Comparison of ENCODE assay signal across 24 mouse cellular contexts in the genomic region with DNA sequence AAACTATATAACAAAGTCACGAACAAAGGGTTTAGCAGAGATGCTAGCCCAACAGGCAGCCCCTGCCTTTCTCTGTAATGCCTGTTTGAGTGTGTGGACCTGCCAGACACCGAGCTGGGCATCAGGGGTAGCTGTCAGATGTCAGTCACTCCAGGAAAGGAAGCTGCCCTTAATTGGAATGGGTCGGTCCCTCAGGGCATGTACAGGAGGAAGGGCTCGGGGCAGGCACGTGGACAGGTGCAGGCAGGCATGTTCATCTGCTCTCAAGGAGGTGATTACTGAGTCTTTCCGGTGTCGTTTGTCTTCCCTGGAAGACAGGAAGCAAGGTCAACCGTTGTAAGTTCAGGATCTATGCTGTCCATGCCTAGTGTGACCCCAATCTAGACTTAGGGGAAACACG.
A peak's percentile ranks its signal among the peaks of the same experiment; 100 is the strongest.
DNase-seq lines count a peak whose midpoint lies in the region; ATAC-seq and TF ChIP-seq lines count a peak whose summit lies in the region.
"Had no signal": no experiment of that assay in that cellular context is flagged by ENCODE, and none has a peak within 500 bp of the region (broad histone marks: within the 10 kb centered on the region; RNA-seq: fewer than 3 reads in every experiment).

No protein-coding gene starts in this region.

- H3K36me3 ChIP-seq in forebrain, embryonic 10.5 days (replicated peaks), result no peaks in the 10 kb centered on the region
- no peaks in the 10 kb centered on the region for H3K36me3 ChIP-seq in forebrain, postnatal 0 days (ENCODE audit: insufficient read depth)
- H3K36me3 ChIP-seq in hindbrain, embryonic 10.5 days, result no peaks in the 10 kb centered on the region; the same call in 1 of the 2 replicates
- no peaks in the 10 kb centered on the region for H3K36me3 ChIP-seq in hindbrain, embryonic 12.5 days
- H3K36me3 ChIP-seq in limb, embryonic 12.5 days, result 0 out of 2 replicates have a peak, but pooled peaks cover 3% of the 10 kb centered on the region
- H3K36me3 ChIP-seq: embryonic facial prominence, embryonic 15.5 days; forebrain, embryonic 12.5 days; forebrain, embryonic 15.5 days; hindbrain, embryonic 13.5 days; intestine, embryonic 15.5 days had no signal

- no peak for DNase-seq in forebrain, embryonic 10.5 days (ENCODE audit: extremely low spot score, low spot score)
- DNase-seq in forebrain, postnatal 0 days, result no peak
- DNase-seq in hindbrain, embryonic 10.5 days (ENCODE audit: low spot score), result no peak
- DNase-seq in right cerebral cortex, postnatal 4 days, result no peak
- DNase-seq: adrenal gland, adult 8-10 months; adrenal gland, postnatal 25 days; cerebellum, adult 11-12 months; cerebellum, adult 8-10 months; cerebellum, postnatal 10 days; cerebellum, postnatal 36 days; gastrocnemius, postnatal 25 days; heart, adult 2 months; heart, postnatal 36 days; kidney, adult 11 months had no signal

- peaks cover 34% of the 10 kb centered on the region for H3K4me1 ChIP-seq in forebrain, embryonic 10.5 days
- H3K4me1 ChIP-seq in forebrain, postnatal 0 days (ENCODE audit: insufficient read depth), result no peaks in the 10 kb centered on the region
- H3K4me1 ChIP-seq in hindbrain, embryonic 10.5 days (replicated peaks), result peaks cover 31% of the 10 kb centered on the region
- peaks cover 18% of the 10 kb centered on the region; the same call in 1 of the 2 replicates for H3K4me1 ChIP-seq in hindbrain, embryonic 12.5 days
- peaks cover 43% of the 10 kb centered on the region for H3K4me1 ChIP-seq in limb, embryonic 12.5 days (replicated peaks)

- H3K9ac ChIP-seq in forebrain, postnatal 0 days, result no peak overlapping the region
- H3K9ac ChIP-seq in hindbrain, embryonic 12.5 days, result no peak overlapping the region
- 0 out of 2 replicates have a peak overlapping the region, but pooled peaks have one; percentile 8 for H3K9ac ChIP-seq in limb, embryonic 12.5 days (replicated peaks)
- H3K9ac ChIP-seq: embryonic facial prominence, embryonic 15.5 days; forebrain, embryonic 12.5 days; forebrain, embryonic 15.5 days; hindbrain, embryonic 13.5 days; intestine, embryonic 15.5 days had no signal

- no peak overlapping the region for H3K4me2 ChIP-seq in forebrain, postnatal 0 days (ENCODE audit: low read depth)
- no peak overlapping the region for H3K4me2 ChIP-seq in hindbrain, embryonic 12.5 days (replicated peaks)
- no peak overlapping the region for H3K4me2 ChIP-seq in limb, embryonic 12.5 days
- H3K4me2 ChIP-seq: embryonic facial prominence, embryonic 15.5 days; forebrain, embryonic 12.5 days; forebrain, embryonic 15.5 days; heart, embryonic 11.5 days; hindbrain, embryonic 13.5 days; intestine, embryonic 15.5 days had no signal

- no peak overlapping the region for H3K4me3 ChIP-seq in forebrain, embryonic 10.5 days
- H3K4me3 ChIP-seq in forebrain, postnatal 0 days (ENCODE audit: low read depth, low read length), result no peak overlapping the region
- H3K4me3 ChIP-seq in hindbrain, embryonic 10.5 days, result no peak overlapping the region
- H3K4me3 ChIP-seq in hindbrain, embryonic 12.5 days, result no peak overlapping the region
- no peak overlapping the region for H3K4me3 ChIP-seq in limb, embryonic 12.5 days (replicated peaks)
- H3K4me3 ChIP-seq: embryonic facial prominence, embryonic 15.5 days; forebrain, embryonic 12.5 days; forebrain, embryonic 15.5 days; heart, adult 2 months; hindbrain, embryonic 13.5 days; intestine, embryonic 15.5 days had no signal

- ATAC-seq in forebrain, postnatal 0 days, result no peak
- no peak for ATAC-seq in hindbrain, embryonic 12.5 days (ENCODE audit: low FRiP score)
- ATAC-seq in limb, embryonic 12.5 days (ENCODE audit: insufficient number of reproducible peaks, insufficient read depth, low FRiP score, low TSS enrichment, low read depth), result no peak
- ATAC-seq: activated CD4-positive, CD25-positive, alpha-beta regulatory T cell, adult 4 months; forebrain, embryonic 15.5 days; hindbrain, embryonic 16.5 days; intestine, embryonic 15.5 days had no signal

- H3K27ac ChIP-seq in forebrain, embryonic 10.5 days, result peak overlapping the region; percentile 9; the same call in 1 of the 2 replicates
- H3K27ac ChIP-seq in forebrain, postnatal 0 days (ENCODE audit: low read depth, low read length), result no peak overlapping the region
- 0 out of 2 replicates have a peak overlapping the region, but pooled peaks have one; percentile 9 for H3K27ac ChIP-seq in hindbrain, embryonic 10.5 days
- no peak overlapping the region for H3K27ac ChIP-seq in hindbrain, embryonic 12.5 days
- H3K27ac ChIP-seq in limb, embryonic 12.5 days, result peak overlapping the region; percentile 70
- H3K27ac ChIP-seq: embryonic facial prominence, embryonic 15.5 days; forebrain, embryonic 12.5 days; forebrain, embryonic 15.5 days; heart, adult 2 months; hindbrain, embryonic 13.5 days; intestine, embryonic 15.5 days had no signal

- no peak for TF ChIP-seq CTCF in forebrain, postnatal 0 days (IDR thresholded peaks at IDR 0.05; ENCODE audit: low read depth)

- no peaks in the 10 kb centered on the region for H3K27me3 ChIP-seq in forebrain, embryonic 10.5 days (ENCODE audit: poor library complexity, severe bottlenecking)
- H3K27me3 ChIP-seq in forebrain, postnatal 0 days (ENCODE audit: insufficient read depth, low read length), result no peaks in the 10 kb centered on the region
- no peaks in the 10 kb centered on the region for H3K27me3 ChIP-seq in hindbrain, embryonic 10.5 days (ENCODE audit: insufficient read depth, poor library complexity, severe bottlenecking)
- H3K27me3 ChIP-seq in hindbrain, embryonic 12.5 days, result no peaks in the 10 kb centered on the region
- peaks cover 5% of the 10 kb centered on the region; the same call in 1 of the 2 replicates for H3K27me3 ChIP-seq in limb, embryonic 12.5 days
- H3K27me3 ChIP-seq: embryonic facial prominence, embryonic 15.5 days; forebrain, embryonic 12.5 days; forebrain, embryonic 15.5 days; hindbrain, embryonic 13.5 days; intestine, embryonic 15.5 days had no signal

- WGBS in forebrain, embryonic 10.5 days, result 75% methylated on average over 9 of the region's 9 CpGs
- 81% methylated on average over 9 of the region's 9 CpGs for WGBS in forebrain, postnatal 0 days
- WGBS in hindbrain, embryonic 10.5 days, result 73% methylated on average over 9 of the region's 9 CpGs
- WGBS in hindbrain, embryonic 12.5 days, result 58% methylated on average over 9 of the region's 9 CpGs
- WGBS in limb, embryonic 12.5 days, result 33% methylated on average over 9 of the region's 9 CpGs

- no peaks in the 10 kb centered on the region for H3K9me3 ChIP-seq in forebrain, embryonic 10.5 days
- no peaks in the 10 kb centered on the region for H3K9me3 ChIP-seq in forebrain, postnatal 0 days (ENCODE audit: low read length)
- no peaks in the 10 kb centered on the region for H3K9me3 ChIP-seq in hindbrain, embryonic 10.5 days
- H3K9me3 ChIP-seq in hindbrain, embryonic 12.5 days (replicated peaks), result no peaks in the 10 kb centered on the region
- no peaks in the 10 kb centered on the region for H3K9me3 ChIP-seq in limb, embryonic 12.5 days
- H3K9me3 ChIP-seq: embryonic facial prominence, embryonic 15.5 days; forebrain, embryonic 12.5 days; forebrain, embryonic 15.5 days; hindbrain, embryonic 13.5 days; intestine, embryonic 15.5 days had no signal

Comparison
In these comparisons a context has a peak if more than half of its experiments do, and no peak if none do; other contexts are left out.
1. H3K27ac ChIP-seq: peak in forebrain, embryonic 10.5 days (single experiment), hindbrain, embryonic 10.5 days (single experiment) and limb, embryonic 12.5 days (single experiment); none in forebrain, postnatal 0 days (single experiment) and hindbrain, embryonic 12.5 days (single experiment).